Mouse (Mus musculus): ENCODE measurements around the gene Tac2. TPM values are rescaled to one million over a fixed set of nuclear protein-coding genes. Genes with fewer than 3 reads are reported as not detected.
A peak's percentile ranks its signal among the peaks of the same experiment; 100 is the strongest.
"Not testable (repeated sequence)": the region's sequence is repeated elsewhere in the genome, so short reads cannot be mapped to it uniquely, and the experiment has no call there.

Gene Tac2
- polyA plus RNA-seq, 1 experiment from 2014 or later, result 0.41 TPM

DNA sequence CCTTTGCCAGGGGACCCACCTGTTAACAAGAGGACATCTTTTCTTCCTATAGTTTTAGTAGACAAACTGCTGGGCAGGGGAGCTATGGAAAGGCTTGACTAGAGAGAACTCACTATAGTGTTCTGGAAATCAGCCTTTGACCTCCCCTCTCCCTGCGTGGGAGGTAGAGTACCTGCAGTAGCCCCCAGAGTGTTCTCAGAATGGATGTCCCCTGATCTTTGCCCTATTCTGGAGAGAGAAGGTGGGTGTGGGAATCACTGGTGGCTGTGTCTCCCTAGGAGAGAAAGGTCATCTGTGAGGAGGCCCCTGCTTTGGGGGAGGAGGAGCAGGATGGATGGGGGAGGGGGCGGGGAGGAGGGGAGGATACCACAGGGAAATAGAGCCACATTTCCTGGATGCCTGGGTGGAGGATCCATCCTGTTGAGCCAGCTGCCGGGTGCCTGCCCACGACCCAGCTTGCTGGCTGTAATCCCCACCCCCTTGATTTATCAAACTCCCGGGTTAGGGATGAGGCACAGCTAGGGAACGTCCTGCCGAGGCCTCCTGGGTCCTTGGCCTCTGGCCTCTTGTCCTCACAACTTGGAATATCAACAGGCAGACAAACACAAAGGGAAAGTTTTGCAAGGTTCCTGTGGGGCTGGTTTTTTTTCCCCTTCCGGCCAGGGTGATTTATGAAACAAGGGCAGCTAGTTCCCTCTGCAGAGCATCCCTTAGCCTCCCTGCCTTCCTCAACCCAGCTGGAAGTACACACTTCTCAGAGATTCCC is 24.8 kb downstream of the Tac2 start:
- no peak overlapping the region for H3K9ac ChIP-seq
- ATAC-seq (ENCODE audit: low FRiP score), result no peak
- 0 out of 2 replicates have a peak, but pooled peaks cover 8% of the 10 kb centered on the region for H3K4me1 ChIP-seq (replicated peaks; ENCODE audit: control insufficient read depth, insufficient read depth, low read length)
- no peak overlapping the region; the same call in 1 of the 2 replicates for H3K4me2 ChIP-seq (replicated peaks)
- H3K9me3 ChIP-seq (ENCODE audit: control insufficient read depth, low read length), result no peaks in the 10 kb centered on the region
- DNase-seq (ENCODE audit: low spot score), result no peak
- H3K27ac ChIP-seq, result no peak overlapping the region
- no peaks in the 10 kb centered on the region for H3K27me3 ChIP-seq (ENCODE audit: control insufficient read depth, insufficient read depth, low read length)
- peaks cover 39% of the 10 kb centered on the region for H3K36me3 ChIP-seq (replicated peaks; ENCODE audit: control insufficient read depth, insufficient read depth)
- 4% methylated on average over 7 of the region's 8 CpGs for WGBS
- H3K4me3 ChIP-seq (replicated peaks; ENCODE audit: low read length), result no peak overlapping the region

DNA sequence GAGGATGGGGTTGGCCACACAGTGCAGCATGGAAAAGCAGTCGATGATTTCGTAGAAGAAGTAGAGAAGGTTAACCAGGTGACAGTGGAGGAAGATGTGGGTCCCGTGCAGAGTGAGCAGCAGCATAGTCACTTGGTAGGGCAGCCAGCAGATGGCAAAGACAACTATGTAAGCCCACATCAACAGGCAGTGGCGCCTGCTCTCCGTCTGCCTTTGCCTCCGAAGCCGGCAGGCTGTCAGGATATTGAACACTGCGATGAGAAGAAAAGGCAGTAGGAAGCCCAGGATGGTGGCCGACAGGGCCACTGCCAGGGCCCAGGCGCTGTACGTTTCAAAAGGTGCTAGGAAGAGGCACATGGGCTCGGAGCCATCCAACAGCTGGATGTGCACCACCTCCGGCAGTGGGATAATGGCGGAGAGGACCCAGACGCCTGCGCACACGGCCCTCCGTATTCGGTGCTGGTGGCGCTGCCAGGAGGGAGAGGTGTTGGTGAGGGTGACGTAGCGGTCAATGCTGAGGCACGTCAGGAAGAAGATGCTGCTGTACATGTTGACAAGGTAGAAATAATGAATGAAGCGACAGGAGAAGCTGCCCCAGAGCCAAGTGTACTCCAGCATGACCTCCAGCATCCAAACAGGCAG is 26.0 kb downstream of the Tac2 start:
- 0 out of 2 replicates have a peak, but pooled peaks cover 8% of the 10 kb centered on the region for H3K4me1 ChIP-seq (replicated peaks; ENCODE audit: control insufficient read depth, insufficient read depth, low read length)
- peak overlapping the region; percentile 17; the same call in 1 of the 2 replicates for H3K4me3 ChIP-seq (replicated peaks; ENCODE audit: low read length)
- H3K36me3 ChIP-seq (replicated peaks; ENCODE audit: control insufficient read depth, insufficient read depth), result peaks cover 27% of the 10 kb centered on the region
- H3K27ac ChIP-seq, result no peak overlapping the region
- WGBS, result 51% methylated on average over 24 of the region's 24 CpGs
- H3K27me3 ChIP-seq (ENCODE audit: control insufficient read depth, insufficient read depth, low read length), result no peaks in the 10 kb centered on the region
- H3K9me3 ChIP-seq (ENCODE audit: control insufficient read depth, low read length), result no peaks in the 10 kb centered on the region
- ATAC-seq (ENCODE audit: low FRiP score) (peak; percentile 31; the same call in 1 of the 2 replicates), DNase-seq (ENCODE audit: low spot score) (no peak)
- peak overlapping the region; percentile 29 for H3K9ac ChIP-seq
- H3K4me2 ChIP-seq (replicated peaks), result peak overlapping the region; percentile 41

DNA sequence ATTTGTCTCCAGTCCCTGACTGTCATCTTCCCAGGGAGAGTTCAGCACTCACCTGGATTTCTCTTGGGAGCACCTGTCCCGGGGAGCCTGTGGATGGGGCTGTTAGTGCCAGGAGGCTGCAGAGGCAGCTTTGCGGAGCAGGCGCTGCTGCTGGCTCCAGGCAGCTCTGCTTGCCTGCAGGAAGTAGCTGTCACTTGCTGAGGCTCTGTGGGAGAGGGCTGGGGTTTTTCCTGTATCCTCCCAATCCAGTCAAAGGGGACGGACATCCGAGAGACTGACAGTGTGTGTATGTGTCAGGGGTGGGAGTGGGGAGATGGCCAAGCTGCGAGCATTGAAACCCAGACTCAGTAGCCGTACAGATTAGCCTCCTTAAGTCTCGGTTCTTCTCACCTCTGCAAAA is 27.3 kb downstream of the Tac2 start, which contains the start of gene Gpr182:
TSS of gene Gpr182 (minus strand) at position 185 of the 400 bp plus-strand sequence.
- peak within 1 kb of the TSS; percentile 41 for H3K4me2 ChIP-seq (replicated peaks)
- H3K4me3 ChIP-seq (replicated peaks; ENCODE audit: low read length), result no peak within 1 kb of the TSS
- no peaks in the 10 kb centered on the region for H3K9me3 ChIP-seq (ENCODE audit: control insufficient read depth, low read length)
- 0 out of 2 replicates have a peak, but pooled peaks cover 8% of the 10 kb centered on the region for H3K4me1 ChIP-seq (replicated peaks; ENCODE audit: control insufficient read depth, insufficient read depth, low read length)
- ATAC-seq (ENCODE audit: low FRiP score) (no peak), DNase-seq (ENCODE audit: low spot score) (no peak)
- peaks cover 16% of the 10 kb centered on the region for H3K36me3 ChIP-seq (replicated peaks; ENCODE audit: control insufficient read depth, insufficient read depth)
- peak within 1 kb of the TSS; percentile 29; the same call in 1 of the 2 replicates for H3K9ac ChIP-seq
- WGBS, result 60% methylated on average over 8 of the region's 8 CpGs
- no peaks in the 10 kb centered on the region for H3K27me3 ChIP-seq (ENCODE audit: control insufficient read depth, insufficient read depth, low read length)
- no peak within 1 kb of the TSS for H3K27ac ChIP-seq

DNA sequence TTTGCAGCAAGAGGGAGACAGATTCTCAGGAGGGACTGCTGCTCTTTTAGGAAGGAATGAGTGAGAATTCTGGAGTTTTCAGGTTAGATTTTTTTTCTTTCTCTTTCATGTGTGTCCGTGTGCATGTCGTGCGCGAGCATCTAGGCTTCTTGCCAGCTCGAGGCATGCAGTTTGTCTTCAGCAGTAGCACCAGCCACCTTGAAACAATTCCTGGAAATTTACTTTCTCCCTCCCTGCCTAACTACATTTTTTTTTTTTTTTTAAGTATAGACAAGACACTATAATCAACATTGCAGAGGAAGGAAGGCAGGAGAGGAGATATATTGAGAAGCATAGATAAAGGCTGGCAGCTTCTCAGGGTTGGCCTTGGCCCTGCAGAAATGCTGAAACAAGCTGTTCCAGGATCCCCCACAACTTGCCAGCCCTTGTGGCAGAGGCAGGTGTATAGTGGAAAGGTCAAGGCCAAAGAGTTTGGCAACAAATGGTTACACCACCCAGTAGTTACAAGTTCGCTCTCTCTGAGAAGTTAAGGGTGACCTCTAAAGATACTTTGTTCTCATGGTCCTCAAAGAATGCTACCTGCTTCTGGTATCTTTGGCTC is 30.4 kb downstream of the Tac2 start:
- Histone ChIP-seq H3K36me3 (replicated peaks; ENCODE audit: control insufficient read depth, insufficient read depth) (no peaks in the 10 kb centered on the region), H3K27me3 (ENCODE audit: control insufficient read depth, insufficient read depth, low read length) (no peaks in the 10 kb centered on the region), H3K4me3 (replicated peaks; ENCODE audit: low read length) (no peak overlapping the region), H3K9me3 (ENCODE audit: control insufficient read depth, low read length) (no peaks in the 10 kb centered on the region), H3K4me1 (replicated peaks; ENCODE audit: control insufficient read depth, insufficient read depth, low read length) (no peaks in the 10 kb centered on the region), H3K9ac (no peak overlapping the region), H3K27ac (no peak overlapping the region), H3K4me2 (replicated peaks) (no peak overlapping the region)
- no peak for DNase-seq (ENCODE audit: low spot score)
- ATAC-seq (ENCODE audit: low FRiP score), result no peak
- 81% methylated on average over 6 of the region's 6 CpGs for WGBS

DNA sequence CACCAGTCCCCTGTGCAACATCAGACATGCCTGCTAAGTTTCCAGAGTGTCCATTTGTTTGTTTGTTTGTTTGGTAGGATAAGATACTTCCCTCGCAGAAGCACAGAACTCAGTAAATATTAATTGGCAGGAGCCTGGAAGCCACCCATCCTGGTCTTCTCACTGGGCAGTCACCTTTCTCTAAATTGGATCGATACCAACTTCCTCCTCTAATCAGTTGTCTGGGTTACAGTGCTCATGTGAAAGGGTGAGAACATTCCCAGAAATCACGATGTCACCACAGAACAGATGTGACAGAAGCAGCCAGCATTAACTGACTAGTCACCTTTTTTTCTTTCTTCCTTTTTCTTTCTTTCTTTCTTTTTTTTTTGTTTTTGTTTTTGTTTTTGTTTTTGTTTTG is 31.0 kb downstream of the Tac2 start:
- H3K9ac ChIP-seq, result no peak overlapping the region
- no peaks in the 10 kb centered on the region for H3K36me3 ChIP-seq (replicated peaks; ENCODE audit: control insufficient read depth, insufficient read depth)
- no peak overlapping the region for H3K4me3 ChIP-seq (replicated peaks; ENCODE audit: low read length)
- H3K27ac ChIP-seq, result no peak overlapping the region
- H3K27me3 ChIP-seq (ENCODE audit: control insufficient read depth, insufficient read depth, low read length), result no peaks in the 10 kb centered on the region
- H3K9me3 ChIP-seq (ENCODE audit: control insufficient read depth, low read length), result no peaks in the 10 kb centered on the region
- ATAC-seq (ENCODE audit: low FRiP score) (no peak), DNase-seq (ENCODE audit: low spot score) (no peak)
- no peaks in the 10 kb centered on the region for H3K4me1 ChIP-seq (replicated peaks; ENCODE audit: control insufficient read depth, insufficient read depth, low read length)
- no peak overlapping the region for H3K4me2 ChIP-seq (replicated peaks)
- 84% methylated on average over 3 of the region's 3 CpGs for WGBS

DNA sequence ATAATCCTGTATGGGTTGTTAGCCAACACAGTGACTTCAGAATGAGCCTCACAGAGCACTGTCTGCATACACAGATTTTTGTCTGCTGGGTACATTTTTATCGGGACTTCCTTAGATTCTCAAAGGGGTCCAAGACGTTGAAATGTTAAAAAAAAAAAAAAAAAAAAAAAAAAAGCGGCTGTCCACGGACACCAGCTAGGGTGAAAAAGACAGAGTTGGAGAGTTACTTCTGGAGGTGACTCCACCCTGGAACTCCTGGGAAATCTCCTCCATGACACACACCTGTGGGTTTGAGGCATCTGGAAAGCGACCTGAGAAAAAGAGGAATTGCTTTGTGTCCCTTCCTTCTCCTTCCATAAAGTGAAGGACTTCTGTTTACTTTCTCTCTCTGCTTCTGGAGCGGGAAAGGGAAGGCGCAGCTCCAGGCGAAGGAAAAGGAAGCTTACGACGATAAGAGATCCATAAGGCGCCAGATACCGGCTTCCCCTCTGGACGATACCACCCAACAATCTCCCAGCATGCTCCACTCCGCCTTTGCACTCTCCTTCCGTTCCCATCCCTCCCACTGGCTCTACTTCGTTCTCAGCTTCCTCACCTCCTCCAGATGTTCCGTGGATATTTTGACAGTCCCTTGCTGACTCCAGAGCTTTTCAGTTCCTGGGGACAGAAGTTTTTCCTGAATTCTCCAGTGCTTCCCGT is 31.6 kb downstream of the Tac2 start:
- peak overlapping the region; percentile 36 for H3K4me2 ChIP-seq (replicated peaks)
- 55% methylated on average over 18 of the region's 18 CpGs for WGBS
- ATAC-seq (ENCODE audit: low FRiP score) (no peak), DNase-seq (ENCODE audit: low spot score) (no peak)
- no peaks in the 10 kb centered on the region for H3K9me3 ChIP-seq (ENCODE audit: control insufficient read depth, low read length)
- H3K27me3 ChIP-seq (ENCODE audit: control insufficient read depth, insufficient read depth, low read length), result no peaks in the 10 kb centered on the region
- H3K4me1 ChIP-seq (replicated peaks; ENCODE audit: control insufficient read depth, insufficient read depth, low read length), result no peaks in the 10 kb centered on the region
- no peaks in the 10 kb centered on the region for H3K36me3 ChIP-seq (replicated peaks; ENCODE audit: control insufficient read depth, insufficient read depth)
- no peak overlapping the region for H3K9ac ChIP-seq
- no peak overlapping the region for H3K4me3 ChIP-seq (replicated peaks; ENCODE audit: low read length)
- no peak overlapping the region for H3K27ac ChIP-seq

DNA sequence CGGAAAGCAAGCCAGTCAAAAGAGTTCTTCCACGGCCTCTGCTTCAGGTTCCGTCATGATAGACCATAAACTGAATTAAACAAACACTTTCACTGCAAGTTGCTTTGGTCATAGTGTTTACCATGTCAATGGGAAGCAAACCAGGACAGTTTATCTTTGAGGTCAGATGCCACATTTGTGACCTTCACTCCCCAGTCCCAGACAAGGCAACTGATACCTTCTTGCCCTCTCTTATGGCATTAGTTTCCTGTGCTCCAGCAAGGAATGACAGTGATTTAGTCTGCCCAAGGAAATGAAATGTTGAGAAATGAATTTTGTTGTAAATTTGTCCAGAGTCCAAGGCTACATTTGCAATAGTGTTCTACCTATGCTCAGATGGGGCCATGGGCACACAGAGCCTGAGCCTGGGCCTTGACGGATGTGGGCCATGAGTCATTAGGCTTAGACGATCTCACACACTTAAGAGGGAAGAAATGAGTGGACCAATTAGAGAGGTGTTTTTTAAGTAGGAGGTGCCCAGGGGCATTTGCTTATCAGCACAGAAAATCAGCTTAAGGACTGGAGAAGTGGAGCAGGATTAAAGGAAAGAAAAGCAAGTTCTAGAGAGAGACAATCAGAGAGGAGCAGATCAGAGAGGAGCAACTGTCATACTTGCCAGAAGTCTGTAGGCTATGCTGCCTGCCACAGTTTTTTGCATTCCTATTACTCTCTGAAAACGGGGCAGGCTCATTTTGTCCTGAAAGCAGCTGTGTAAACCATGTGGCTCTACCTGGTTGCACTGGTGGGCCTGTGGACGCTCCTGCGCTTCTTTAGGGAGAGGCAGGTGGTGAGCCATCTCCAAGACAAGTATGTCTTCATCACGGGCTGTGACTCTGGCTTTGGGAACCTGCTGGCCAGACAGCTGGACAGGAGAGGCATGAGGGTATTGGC is 35.2 kb downstream of the Tac2 start, which contains the start of the genes Rdh1 and Rdh16f1:
TSS of gene Rdh1 (plus strand) at position 541 of the 930 bp plus-strand sequence.
TSS of gene Rdh16f1 (plus strand) at position 607 of the 930 bp plus-strand sequence.
- Histone ChIP-seq H3K9ac (no peak within 1 kb of the TSS), H3K36me3 (replicated peaks; ENCODE audit: control insufficient read depth, insufficient read depth) (no peaks in the 10 kb centered on the region), H3K9me3 (ENCODE audit: control insufficient read depth, low read length) (no peaks in the 10 kb centered on the region), H3K4me3 (replicated peaks; ENCODE audit: low read length) (no peak within 1 kb of the TSS), H3K27ac (no peak within 1 kb of the TSS), H3K27me3 (ENCODE audit: control insufficient read depth, insufficient read depth, low read length) (no peaks in the 10 kb centered on the region), H3K4me1 (replicated peaks; ENCODE audit: control insufficient read depth, insufficient read depth, low read length) (no peaks in the 10 kb centered on the region), H3K4me2 (replicated peaks) (no peak within 1 kb of the TSS)
- DNase-seq (ENCODE audit: low spot score) (no peak), ATAC-seq (ENCODE audit: low FRiP score) (no peak)
- WGBS, result 80% methylated on average over 9 of the region's 9 CpGs

DNA sequence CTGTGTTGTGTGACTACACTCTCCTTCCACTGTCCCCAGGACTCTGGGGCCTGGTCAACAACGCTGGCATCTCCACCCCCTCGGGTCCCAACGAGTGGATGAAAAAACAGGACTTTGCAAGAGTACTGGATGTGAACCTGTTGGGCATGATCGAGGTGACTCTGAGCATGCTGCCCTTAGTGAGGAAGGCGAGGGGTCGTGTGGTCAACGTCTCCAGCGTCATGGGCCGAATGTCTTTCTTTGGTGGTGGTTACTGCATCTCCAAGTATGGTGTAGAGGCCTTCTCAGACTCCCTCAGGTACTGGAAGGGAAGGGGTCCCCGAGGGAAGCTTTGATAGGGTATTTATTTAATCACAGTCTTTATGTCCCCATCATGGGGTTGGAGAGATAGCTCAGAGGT is 38.6 kb downstream of the Tac2 start:
- H3K4me2 ChIP-seq (replicated peaks); ATAC-seq (ENCODE audit: low FRiP score); H3K27me3 ChIP-seq (ENCODE audit: control insufficient read depth, insufficient read depth, low read length); H3K27ac ChIP-seq; H3K4me3 ChIP-seq (replicated peaks; ENCODE audit: low read length); H3K4me1 ChIP-seq (replicated peaks; ENCODE audit: control insufficient read depth, insufficient read depth, low read length); H3K36me3 ChIP-seq (replicated peaks; ENCODE audit: control insufficient read depth, insufficient read depth); DNase-seq (ENCODE audit: low spot score); H3K9me3 ChIP-seq (ENCODE audit: control insufficient read depth, low read length); H3K9ac ChIP-seq: not testable (repeated sequence)
- WGBS, result 91% methylated on average over 10 of the region's 10 CpGs

Measured in hindbrain, embryonic 14.5 days (tissue).